Mouse (Mus musculus): Measurements from ENCODE around the gene Efnb2. TPM values are rescaled to one million over a fixed set of nuclear protein-coding genes. Genes with fewer than 3 reads are reported as not detected.

The Efnb2 gene
- polyA plus RNA-seq, 1 experiment from 2014 or later, result 9.6 TPM

DNA sequence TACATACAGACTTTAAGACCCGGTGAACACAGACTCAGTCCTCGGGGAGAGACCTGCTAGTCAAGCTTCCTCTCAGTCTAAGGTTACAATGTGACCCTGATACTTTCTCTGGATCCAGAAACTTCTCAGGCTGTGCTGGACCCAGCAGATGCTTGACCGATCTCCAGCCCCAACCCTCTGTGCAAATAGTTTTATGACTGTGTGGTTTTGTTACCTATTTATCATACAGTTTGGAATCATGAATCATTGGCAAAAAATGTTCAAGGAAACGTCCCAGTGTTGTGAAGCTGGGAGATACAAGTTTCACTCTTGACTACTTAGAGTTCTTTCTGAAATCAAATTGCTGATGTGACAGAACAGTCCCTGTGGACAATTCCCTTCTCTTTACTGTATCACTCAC is 55.4 kb downstream of the Efnb2 start:
- 84% methylated on average over 4 of the region's 4 CpGs for WGBS
- Histone ChIP-seq H3K4me1 (ENCODE audit: control insufficient read depth, insufficient read depth, low read depth, low read length) (peaks cover 5% of the 10 kb centered on the region; the same call in 1 of the 2 replicates), H3K27me3 (replicated peaks; ENCODE audit: control insufficient read depth, insufficient read depth, low read length) (no peaks in the 10 kb centered on the region), H3K9me3 (ENCODE audit: control insufficient read depth, low read length) (no peaks in the 10 kb centered on the region), H3K4me3 (ENCODE audit: low read length) (no peak overlapping the region), H3K9ac (ENCODE audit: low read depth, low read length) (no peak overlapping the region), H3K36me3 (ENCODE audit: control insufficient read depth, insufficient read depth, low read length) (no peaks in the 10 kb centered on the region), H3K4me2 (ENCODE audit: low read length) (no peak overlapping the region), H3K27ac (ENCODE audit: low read depth, low read length) (no peak overlapping the region)
- ATAC-seq, result no peak

DNA sequence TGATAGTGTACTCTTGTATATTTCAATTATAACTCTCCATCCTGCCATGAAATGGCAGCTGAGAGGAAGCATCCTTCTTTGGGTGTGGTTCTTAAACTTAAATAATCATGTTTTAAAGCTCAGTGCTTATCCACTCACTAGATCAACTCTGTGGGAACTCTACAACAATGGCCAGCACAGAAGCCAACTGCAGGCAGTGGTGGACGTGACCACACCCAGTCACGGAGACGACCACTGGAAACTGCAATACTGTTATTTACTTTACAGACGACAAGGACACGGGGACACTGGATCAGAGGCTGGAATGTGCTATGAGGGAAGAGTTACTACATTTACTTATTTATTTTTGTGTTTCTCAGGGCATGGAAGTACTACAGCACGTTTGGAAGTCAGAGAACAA is 57.2 kb downstream of the Efnb2 start:
- H3K4me3 ChIP-seq (ENCODE audit: low read length), result no peak overlapping the region
- no peak for ATAC-seq
- H3K4me2 ChIP-seq (ENCODE audit: low read length), result no peak overlapping the region
- H3K36me3 ChIP-seq (ENCODE audit: control insufficient read depth, insufficient read depth, low read length), result no peaks in the 10 kb centered on the region
- no peaks in the 10 kb centered on the region for H3K27me3 ChIP-seq (replicated peaks; ENCODE audit: control insufficient read depth, insufficient read depth, low read length)
- no peak overlapping the region for H3K27ac ChIP-seq (ENCODE audit: low read depth, low read length)
- H3K9ac ChIP-seq (ENCODE audit: low read depth, low read length), result no peak overlapping the region
- no peaks in the 10 kb centered on the region for H3K4me1 ChIP-seq (ENCODE audit: control insufficient read depth, insufficient read depth, low read depth, low read length)
- H3K9me3 ChIP-seq (ENCODE audit: control insufficient read depth, low read length), result no peaks in the 10 kb centered on the region
- 79% methylated on average over 6 of the region's 6 CpGs for WGBS

DNA sequence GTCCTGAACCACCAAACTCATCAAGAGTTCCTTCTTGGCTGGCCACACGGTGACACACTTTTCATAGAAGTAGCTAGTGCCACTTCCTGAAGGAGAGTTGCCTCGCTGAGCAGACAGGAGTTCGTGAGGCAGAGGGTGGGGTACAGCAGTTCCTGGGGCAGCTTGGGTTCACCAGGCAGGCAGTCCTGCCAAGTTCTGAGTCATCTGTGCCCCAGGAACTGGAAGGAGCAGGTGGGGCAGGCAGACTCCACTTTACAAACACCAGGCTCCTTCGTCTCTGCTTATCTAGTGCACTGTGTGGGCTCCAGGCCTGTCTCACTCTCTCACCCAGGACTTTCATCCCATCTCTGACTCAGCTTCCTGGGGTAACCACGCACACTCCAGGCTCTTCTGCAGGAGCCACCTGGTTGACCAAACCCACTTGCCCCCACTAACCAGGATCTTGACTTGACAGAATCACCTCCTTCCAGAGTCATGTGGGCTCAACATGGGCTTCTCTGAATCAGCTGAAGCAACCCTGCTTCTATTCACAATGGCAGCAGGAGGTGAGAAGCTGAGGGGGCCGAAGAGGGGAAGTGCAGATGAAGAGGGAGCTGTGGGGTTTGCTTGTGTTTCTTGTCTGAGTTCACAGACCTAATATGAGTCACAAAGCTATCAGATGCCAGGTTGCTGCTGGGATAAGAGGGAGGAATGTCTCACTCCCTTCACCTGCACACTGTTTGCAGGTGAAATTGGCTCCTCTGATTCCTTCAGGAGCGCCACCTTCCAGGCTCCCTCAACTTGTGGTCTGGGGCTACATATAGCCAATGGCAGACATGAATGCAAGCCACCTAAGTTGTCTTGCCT is 58.2 kb downstream of the Efnb2 start:
- Histone ChIP-seq H3K4me1 (ENCODE audit: control insufficient read depth, insufficient read depth, low read depth, low read length) (no peaks in the 10 kb centered on the region), H3K27ac (ENCODE audit: low read depth, low read length) (no peak overlapping the region), H3K27me3 (replicated peaks; ENCODE audit: control insufficient read depth, insufficient read depth, low read length) (no peaks in the 10 kb centered on the region; the same call in 1 of the 2 replicates), H3K36me3 (ENCODE audit: control insufficient read depth, insufficient read depth, low read length) (no peaks in the 10 kb centered on the region), H3K4me3 (ENCODE audit: low read length) (no peak overlapping the region), H3K9ac (ENCODE audit: low read depth, low read length) (no peak overlapping the region), H3K4me2 (ENCODE audit: low read length) (no peak overlapping the region), H3K9me3 (ENCODE audit: control insufficient read depth, low read length) (no peaks in the 10 kb centered on the region)
- no peak for ATAC-seq
- 73% methylated on average over 7 of the region's 7 CpGs for WGBS

DNA sequence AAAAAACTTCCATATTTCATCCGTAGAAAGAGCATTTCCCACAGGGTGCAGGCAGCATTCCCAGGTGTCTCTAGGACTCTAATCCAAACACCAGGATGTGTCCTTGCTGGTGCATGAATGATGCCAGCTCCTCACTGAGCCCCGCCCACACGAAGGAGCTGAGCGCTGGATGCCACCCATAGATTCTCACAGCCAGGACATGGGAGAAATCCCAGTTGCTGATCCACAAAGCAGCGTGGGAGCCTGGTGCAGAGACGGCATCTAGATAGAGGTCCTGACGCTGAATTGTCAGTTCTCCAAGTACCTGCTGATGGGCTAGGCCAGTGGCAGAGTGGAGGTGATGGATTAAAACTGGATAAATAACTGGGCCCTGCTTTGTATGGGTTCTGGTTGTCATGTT is 61.1 kb downstream of the Efnb2 start:
- Histone ChIP-seq H3K27me3 (replicated peaks; ENCODE audit: control insufficient read depth, insufficient read depth, low read length) (no peaks in the 10 kb centered on the region; the same call in 1 of the 2 replicates), H3K27ac (ENCODE audit: low read depth, low read length) (no peak overlapping the region), H3K4me3 (ENCODE audit: low read length) (no peak overlapping the region), H3K4me2 (ENCODE audit: low read length) (no peak overlapping the region), H3K36me3 (ENCODE audit: control insufficient read depth, insufficient read depth, low read length) (no peaks in the 10 kb centered on the region), H3K9ac (ENCODE audit: low read depth, low read length) (no peak overlapping the region), H3K9me3 (ENCODE audit: control insufficient read depth, low read length) (no peaks in the 10 kb centered on the region), H3K4me1 (ENCODE audit: control insufficient read depth, insufficient read depth, low read depth, low read length) (peaks cover 2% of the 10 kb centered on the region; the same call in 1 of the 2 replicates)
- ATAC-seq, result no peak
- WGBS, result 73% methylated on average over 7 of the region's 7 CpGs

DNA sequence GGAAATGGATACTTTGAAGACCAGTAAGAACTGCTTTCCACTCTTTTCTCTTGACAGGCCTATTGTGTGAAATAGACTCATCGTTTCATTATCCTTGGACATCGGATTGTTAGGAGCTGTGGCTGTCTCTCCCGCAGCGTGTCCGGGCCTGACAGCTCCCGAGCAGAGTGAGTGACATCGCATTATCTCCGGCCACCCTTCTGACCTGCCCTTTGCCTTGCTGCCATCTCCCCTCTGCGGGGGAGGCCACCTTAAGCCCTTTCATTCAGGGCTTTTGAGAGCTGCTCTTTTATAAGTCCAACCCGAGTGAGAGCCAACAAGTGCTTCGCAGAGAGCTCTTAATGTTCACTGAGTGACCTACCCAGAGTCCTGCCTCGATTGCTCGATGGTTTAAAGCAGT is 63.6 kb downstream of the Efnb2 start:
- ATAC-seq, result no peak
- Histone ChIP-seq H3K9ac (ENCODE audit: low read depth, low read length) (no peak overlapping the region), H3K4me3 (ENCODE audit: low read length) (no peak overlapping the region), H3K9me3 (ENCODE audit: control insufficient read depth, low read length) (no peaks in the 10 kb centered on the region), H3K36me3 (ENCODE audit: control insufficient read depth, insufficient read depth, low read length) (no peaks in the 10 kb centered on the region), H3K27me3 (replicated peaks; ENCODE audit: control insufficient read depth, insufficient read depth, low read length) (no peaks in the 10 kb centered on the region; the same call in 1 of the 2 replicates), H3K4me2 (ENCODE audit: low read length) (no peak overlapping the region), H3K4me1 (ENCODE audit: control insufficient read depth, insufficient read depth, low read depth, low read length) (peaks cover 2% of the 10 kb centered on the region; the same call in 1 of the 2 replicates), H3K27ac (ENCODE audit: low read depth, low read length) (no peak overlapping the region)
- 14% methylated on average over 13 of the region's 13 CpGs for WGBS

DNA sequence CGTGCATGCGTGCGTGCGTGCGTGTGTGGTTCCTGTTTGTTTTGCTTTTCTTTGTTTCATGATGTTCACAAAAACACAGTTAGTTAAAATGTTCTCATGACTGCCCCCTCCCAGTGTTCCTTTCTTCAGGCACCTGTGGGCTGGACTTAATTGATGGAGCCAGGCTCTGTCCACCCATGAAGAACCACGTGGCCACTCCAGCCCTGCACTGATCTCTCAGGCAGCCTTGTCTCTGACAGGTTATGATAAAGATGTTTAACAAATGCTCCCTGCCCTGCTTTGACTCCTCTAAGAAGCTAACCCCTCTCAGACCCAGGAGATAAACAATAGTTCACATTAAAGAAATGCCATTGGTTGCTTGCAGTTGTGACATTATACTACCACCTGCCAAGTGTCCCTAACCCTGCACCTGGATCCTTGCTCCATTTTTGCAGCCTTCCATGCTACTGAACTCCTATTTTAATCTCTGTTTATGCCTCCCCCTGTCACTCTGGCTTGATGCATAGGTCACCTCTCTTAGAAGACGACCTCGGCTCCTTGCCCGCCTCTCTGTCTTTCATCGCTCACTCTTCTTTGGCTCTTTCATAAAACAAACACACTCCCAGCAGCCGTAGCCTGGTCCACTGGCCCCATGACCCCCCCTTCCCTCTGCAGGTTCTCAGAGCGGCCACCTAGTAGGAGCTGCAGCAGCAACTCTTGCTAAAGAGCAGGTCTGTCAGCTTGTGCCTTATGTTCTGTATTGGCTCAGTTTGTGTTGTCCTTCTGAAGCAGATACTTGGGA is 65.0 kb downstream of the Efnb2 start:
- no peak overlapping the region for H3K9ac ChIP-seq (ENCODE audit: low read depth, low read length)
- H3K4me1 ChIP-seq (ENCODE audit: control insufficient read depth, insufficient read depth, low read depth, low read length), result peaks cover 2% of the 10 kb centered on the region; the same call in 1 of the 2 replicates
- no peak overlapping the region for H3K4me3 ChIP-seq (ENCODE audit: low read length)
- WGBS, result 46% methylated on average over 12 of the region's 12 CpGs
- no peaks in the 10 kb centered on the region for H3K9me3 ChIP-seq (ENCODE audit: control insufficient read depth, low read length)
- H3K4me2 ChIP-seq (ENCODE audit: low read length), result no peak overlapping the region
- ATAC-seq, result no peak
- H3K36me3 ChIP-seq (ENCODE audit: control insufficient read depth, insufficient read depth, low read length), result no peaks in the 10 kb centered on the region
- H3K27ac ChIP-seq (ENCODE audit: low read depth, low read length), result no peak overlapping the region
- H3K27me3 ChIP-seq (replicated peaks; ENCODE audit: control insufficient read depth, insufficient read depth, low read length), result no peaks in the 10 kb centered on the region; the same call in 1 of the 2 replicates

DNA sequence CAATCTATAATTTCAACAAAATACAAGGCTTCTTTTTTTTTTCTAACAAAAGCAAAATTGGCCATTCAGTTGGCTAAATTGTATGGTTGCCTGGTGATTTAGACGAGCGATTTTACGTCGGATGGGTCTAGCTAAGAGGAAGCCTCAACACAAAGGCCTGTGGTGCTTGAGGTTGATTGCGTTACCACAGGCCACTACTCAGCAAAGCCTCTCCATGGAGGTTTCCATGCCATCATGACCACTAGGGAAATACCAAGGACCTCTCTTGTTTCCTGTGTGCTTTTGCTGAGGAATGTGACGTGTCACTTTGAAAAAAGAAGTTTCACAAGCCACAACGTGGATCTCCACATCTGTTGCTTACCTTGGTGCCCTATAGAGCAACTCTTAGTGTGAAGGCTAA is 67.2 kb downstream of the Efnb2 start:
- Histone ChIP-seq H3K4me2 (ENCODE audit: low read length) (no peak overlapping the region), H3K27ac (ENCODE audit: low read depth, low read length) (no peak overlapping the region), H3K9ac (ENCODE audit: low read depth, low read length) (no peak overlapping the region), H3K36me3 (ENCODE audit: control insufficient read depth, insufficient read depth, low read length) (no peaks in the 10 kb centered on the region), H3K9me3 (ENCODE audit: control insufficient read depth, low read length) (no peaks in the 10 kb centered on the region), H3K27me3 (replicated peaks; ENCODE audit: control insufficient read depth, insufficient read depth, low read length) (no peaks in the 10 kb centered on the region; the same call in 1 of the 2 replicates), H3K4me3 (ENCODE audit: low read length) (no peak overlapping the region), H3K4me1 (ENCODE audit: control insufficient read depth, insufficient read depth, low read depth, low read length) (peaks cover 2% of the 10 kb centered on the region; the same call in 1 of the 2 replicates)
- no peak for ATAC-seq
- 87% methylated on average over 7 of the region's 7 CpGs for WGBS

DNA sequence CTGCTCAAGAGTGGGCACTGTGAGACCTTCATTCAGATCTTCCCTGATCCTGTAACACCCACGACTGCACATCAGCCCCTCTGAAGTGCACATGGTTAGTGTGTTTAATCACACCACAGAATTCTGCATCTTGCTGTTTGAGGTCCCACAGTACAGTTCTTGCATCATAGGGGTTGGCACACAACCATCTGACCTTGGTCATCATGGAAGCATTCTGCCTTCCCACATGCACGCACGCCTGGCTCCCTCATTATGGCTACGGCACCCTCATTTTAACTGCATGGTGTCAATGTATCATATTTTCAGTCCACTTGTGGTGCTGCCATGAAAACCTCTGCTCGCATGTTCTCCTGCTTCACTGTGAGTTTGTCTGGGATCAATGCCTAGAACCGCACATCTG is 67.7 kb downstream of the Efnb2 start:
- no peaks in the 10 kb centered on the region for H3K9me3 ChIP-seq (ENCODE audit: control insufficient read depth, low read length)
- 91% methylated on average over 6 of the region's 6 CpGs for WGBS
- ATAC-seq, result no peak

DNA sequence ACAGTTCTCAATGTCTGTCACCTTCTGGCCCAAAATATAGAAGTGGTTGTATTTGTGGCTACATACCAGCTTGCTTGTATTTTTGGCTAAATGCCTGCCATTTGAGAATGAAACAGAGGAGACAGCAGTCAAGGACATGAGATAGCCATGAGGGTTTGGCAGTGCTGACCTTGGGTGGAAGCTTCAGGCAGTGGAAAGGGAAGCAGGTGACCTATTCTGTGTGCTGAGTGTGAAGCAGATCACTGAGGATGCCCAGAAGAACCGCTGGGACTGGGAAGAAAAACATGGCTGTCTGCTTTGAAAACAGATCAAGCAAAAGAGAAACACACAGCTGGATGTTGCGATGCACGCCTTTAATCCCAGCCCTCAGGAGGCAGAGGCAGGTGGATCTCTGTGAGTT is 68.7 kb downstream of the Efnb2 start:
- no peak for ATAC-seq
- no peaks in the 10 kb centered on the region for H3K36me3 ChIP-seq (ENCODE audit: control insufficient read depth, insufficient read depth, low read length)
- H3K27ac ChIP-seq (ENCODE audit: low read depth, low read length), result no peak overlapping the region
- no peak overlapping the region for H3K9ac ChIP-seq (ENCODE audit: low read depth, low read length)
- no peak overlapping the region for H3K4me3 ChIP-seq (ENCODE audit: low read length)
- 89% methylated on average over 3 of the region's 3 CpGs for WGBS
- H3K27me3 ChIP-seq (replicated peaks; ENCODE audit: control insufficient read depth, insufficient read depth, low read length), result no peaks in the 10 kb centered on the region; the same call in 1 of the 2 replicates
- H3K4me2 ChIP-seq (ENCODE audit: low read length), result no peak overlapping the region
- H3K9me3 ChIP-seq (ENCODE audit: control insufficient read depth, low read length), result no peaks in the 10 kb centered on the region
- H3K4me1 ChIP-seq (ENCODE audit: control insufficient read depth, insufficient read depth, low read depth, low read length), result peaks cover under 1% of the 10 kb centered on the region; the same call in 1 of the 2 replicates

More for the DNA sequence above, 67.7 kb downstream of the Efnb2 start:
- Histone ChIP-seq H3K4me3 (ENCODE audit: low read length) (no peak overlapping the region), H3K27ac (ENCODE audit: low read depth, low read length) (no peak overlapping the region), H3K36me3 (ENCODE audit: control insufficient read depth, insufficient read depth, low read length) (no peaks in the 10 kb centered on the region), H3K4me1 (ENCODE audit: control insufficient read depth, insufficient read depth, low read depth, low read length) (peaks cover 2% of the 10 kb centered on the region; the same call in 1 of the 2 replicates), H3K4me2 (ENCODE audit: low read length) (no peak overlapping the region), H3K9ac (ENCODE audit: low read depth, low read length) (no peak overlapping the region), H3K27me3 (replicated peaks; ENCODE audit: control insufficient read depth, insufficient read depth, low read length) (no peaks in the 10 kb centered on the region; the same call in 1 of the 2 replicates)

Measured in hindbrain, embryonic 16.5 days (tissue).